Mouse (Mus musculus): Measurements from ENCODE around the gene Fgfr2. TPM values are rescaled to one million over a fixed set of nuclear protein-coding genes. Genes with fewer than 3 reads are reported as not detected.

Fgfr2 gene
- polyA plus RNA-seq, 1 experiment from 2014 or later, result 92.0 TPM

GRCm38 (mm10) chr7:130472683-130473082, 2650.5 kb downstream of the Fgfr2 start:
- no peak overlapping the region for H3K27ac ChIP-seq (ENCODE audit: low read depth, low read length)

GRCm38 (mm10) chr7:130471045-130471444, 2652.1 kb downstream of the Fgfr2 start:
- ATAC-seq (ENCODE audit: low FRiP score) (no peak), DNase-seq (ENCODE audit: low spot score, missing footprints) (peak; percentile 86)
- H3K27ac ChIP-seq (ENCODE audit: low read depth, low read length), result no peak overlapping the region
- no peak overlapping the region for H3K9ac ChIP-seq (ENCODE audit: low read length)
- WGBS, result 15% methylated on average over 6 of the region's 6 CpGs
- no peaks in the 10 kb centered on the region for H3K36me3 ChIP-seq (ENCODE audit: control insufficient read depth, insufficient read depth, low read length)
- peaks cover 40% of the 10 kb centered on the region for H3K4me1 ChIP-seq (ENCODE audit: control insufficient read depth, insufficient read depth, low read length)
- H3K4me3 ChIP-seq (ENCODE audit: low read depth, low read length), result no peak overlapping the region
- H3K9me3 ChIP-seq (ENCODE audit: control insufficient read depth, low read length), result no peaks in the 10 kb centered on the region
- H3K4me2 ChIP-seq, result no peak overlapping the region
- H3K27me3 ChIP-seq (ENCODE audit: control insufficient read depth, insufficient read depth, low read length), result no peaks in the 10 kb centered on the region

More at GRCm38 (mm10) chr7:130472683-130473082, 2650.5 kb downstream of the Fgfr2 start:
- H3K9ac ChIP-seq (ENCODE audit: low read length), result no peak overlapping the region
- no peak overlapping the region for H3K4me3 ChIP-seq (ENCODE audit: low read depth, low read length)
- DNase-seq (ENCODE audit: low spot score, missing footprints), result peak; percentile 93
- H3K27me3 ChIP-seq (ENCODE audit: control insufficient read depth, insufficient read depth, low read length), result no peaks in the 10 kb centered on the region
- H3K36me3 ChIP-seq (ENCODE audit: control insufficient read depth, insufficient read depth, low read length), result no peaks in the 10 kb centered on the region
- WGBS, result 17% methylated on average over 6 of the region's 6 CpGs
- no peaks in the 10 kb centered on the region for H3K9me3 ChIP-seq (ENCODE audit: control insufficient read depth, low read length)
- ATAC-seq (ENCODE audit: low FRiP score), result peak; percentile 88
- no peak overlapping the region for H3K4me2 ChIP-seq
- peaks cover 40% of the 10 kb centered on the region for H3K4me1 ChIP-seq (ENCODE audit: control insufficient read depth, insufficient read depth, low read length)

- H3K36me3 ChIP-seq (ENCODE audit: control insufficient read depth, insufficient read depth, low read length), result peaks cover 7% of the 10 kb centered on the region
- H3K4me1 ChIP-seq (ENCODE audit: control insufficient read depth, insufficient read depth, low read length), result peaks cover 2% of the 10 kb centered on the region; the same call in 1 of the 2 replicates
- 77% methylated on average over 4 of the region's 4 CpGs for WGBS
- DNase-seq (ENCODE audit: low spot score, missing footprints), result peak; percentile 73
- no peak overlapping the region for H3K27ac ChIP-seq (ENCODE audit: low read depth, low read length)
- H3K4me3 ChIP-seq (ENCODE audit: low read depth, low read length), result no peak overlapping the region
- ATAC-seq (ENCODE audit: low FRiP score), result no peak
- H3K4me2 ChIP-seq, result no peak overlapping the region
- no peak overlapping the region for H3K9ac ChIP-seq (ENCODE audit: low read length)
- H3K27me3 ChIP-seq (ENCODE audit: control insufficient read depth, insufficient read depth, low read length), result no peaks in the 10 kb centered on the region
- no peaks in the 10 kb centered on the region for H3K9me3 ChIP-seq (ENCODE audit: control insufficient read depth, low read length)
These were observed 2667.4 kb downstream of the Fgfr2 start for GRCm38 (mm10) chr7:130455587-130456246.

GRCm38 (mm10) chr7:130454226-130454625, 2668.9 kb downstream of the Fgfr2 start:
- whole genome bisulfite sequencing, result 93% methylated on average over 3 of the region's 3 CpGs
- ATAC-seq (ENCODE audit: low FRiP score) (no peak), DNase-seq (ENCODE audit: low spot score, missing footprints) (no peak)
- no peak overlapping the region for H3K4me2 ChIP-seq
- no peaks in the 10 kb centered on the region for H3K27me3 ChIP-seq (ENCODE audit: control insufficient read depth, insufficient read depth, low read length)
- H3K27ac ChIP-seq (ENCODE audit: low read depth, low read length), result no peak overlapping the region
- H3K36me3 ChIP-seq (ENCODE audit: control insufficient read depth, insufficient read depth, low read length), result peaks cover 7% of the 10 kb centered on the region
- H3K9me3 ChIP-seq (ENCODE audit: control insufficient read depth, low read length), result no peaks in the 10 kb centered on the region
- no peak overlapping the region for H3K9ac ChIP-seq (ENCODE audit: low read length)
- H3K4me3 ChIP-seq (ENCODE audit: low read depth, low read length), result no peak overlapping the region
- peaks cover 2% of the 10 kb centered on the region; the same call in 1 of the 2 replicates for H3K4me1 ChIP-seq (ENCODE audit: control insufficient read depth, insufficient read depth, low read length)

GRCm38 (mm10) chr7:130435776-130436175, 2687.4 kb downstream of the Fgfr2 start:
- no peak overlapping the region for H3K4me3 ChIP-seq (ENCODE audit: low read depth, low read length)
- no peak overlapping the region for H3K4me2 ChIP-seq
- ATAC-seq (ENCODE audit: low FRiP score) (no peak), DNase-seq (ENCODE audit: low spot score, missing footprints) (no peak)
- H3K9me3 ChIP-seq (ENCODE audit: control insufficient read depth, low read length), result no peaks in the 10 kb centered on the region
- no peaks in the 10 kb centered on the region for H3K36me3 ChIP-seq (ENCODE audit: control insufficient read depth, insufficient read depth, low read length)
- 91% methylated on average over 5 of the region's 5 CpGs for WGBS
- H3K9ac ChIP-seq (ENCODE audit: low read length), result no peak overlapping the region
- H3K27me3 ChIP-seq (ENCODE audit: control insufficient read depth, insufficient read depth, low read length), result no peaks in the 10 kb centered on the region
- no peaks in the 10 kb centered on the region for H3K4me1 ChIP-seq (ENCODE audit: control insufficient read depth, insufficient read depth, low read length)
- no peak overlapping the region for H3K27ac ChIP-seq (ENCODE audit: low read depth, low read length)

GRCm38 (mm10) chr7:130432141-130432540, 2691.0 kb downstream of the Fgfr2 start:
- WGBS, result 93% methylated on average over 2 of the region's 2 CpGs

GRCm38 (mm10) chr7:130426586-130426985, 2696.6 kb downstream of the Fgfr2 start:
- Histone ChIP-seq H3K4me1 (ENCODE audit: control insufficient read depth, insufficient read depth, low read length) (peaks cover 6% of the 10 kb centered on the region; the same call in 1 of the 2 replicates), H3K27ac (ENCODE audit: low read depth, low read length) (no peak overlapping the region), H3K36me3 (ENCODE audit: control insufficient read depth, insufficient read depth, low read length) (no peaks in the 10 kb centered on the region), H3K9ac (ENCODE audit: low read length) (no peak overlapping the region), H3K4me3 (ENCODE audit: low read depth, low read length) (no peak overlapping the region), H3K9me3 (ENCODE audit: control insufficient read depth, low read length) (no peaks in the 10 kb centered on the region), H3K27me3 (ENCODE audit: control insufficient read depth, insufficient read depth, low read length) (no peaks in the 10 kb centered on the region), H3K4me2 (no peak overlapping the region)
- ATAC-seq (ENCODE audit: low FRiP score) (no peak), DNase-seq (ENCODE audit: low spot score, missing footprints) (peak; percentile 83)
- WGBS, result 3% methylated on average over 5 of the region's 5 CpGs

More at GRCm38 (mm10) chr7:130432141-130432540, 2691.0 kb downstream of the Fgfr2 start:
- Histone ChIP-seq H3K9ac (ENCODE audit: low read length) (no peak overlapping the region), H3K4me3 (ENCODE audit: low read depth, low read length) (no peak overlapping the region), H3K27ac (ENCODE audit: low read depth, low read length) (no peak overlapping the region), H3K27me3 (ENCODE audit: control insufficient read depth, insufficient read depth, low read length) (no peaks in the 10 kb centered on the region), H3K36me3 (ENCODE audit: control insufficient read depth, insufficient read depth, low read length) (no peaks in the 10 kb centered on the region), H3K4me2 (no peak overlapping the region), H3K9me3 (ENCODE audit: control insufficient read depth, low read length) (no peaks in the 10 kb centered on the region), H3K4me1 (ENCODE audit: control insufficient read depth, insufficient read depth, low read length) (no peaks in the 10 kb centered on the region)
- ATAC-seq (ENCODE audit: low FRiP score) (no peak), DNase-seq (ENCODE audit: low spot score, missing footprints) (peak; percentile 49)

DNA sequence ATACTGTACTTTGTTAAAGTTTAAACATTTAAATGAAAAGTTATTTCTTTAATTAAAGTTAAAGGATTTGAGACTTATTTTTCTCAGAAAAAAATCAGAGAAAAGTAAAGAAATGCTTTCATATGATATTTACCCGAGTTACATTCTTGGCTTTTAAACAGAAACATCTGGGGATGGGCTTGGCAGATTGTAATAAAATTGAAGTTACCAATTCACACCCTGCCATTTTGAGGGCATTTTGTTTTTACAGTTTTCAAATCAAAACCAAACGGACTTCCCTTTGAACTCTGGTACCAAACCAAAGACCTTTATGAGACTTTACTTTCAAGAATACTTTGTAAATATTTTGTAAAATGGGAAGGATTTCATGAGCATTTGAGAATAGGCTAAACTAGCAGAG, 2697.2 kb downstream of the Fgfr2 start:
- no peaks in the 10 kb centered on the region for H3K27me3 ChIP-seq (ENCODE audit: control insufficient read depth, insufficient read depth, low read length)
- no peak overlapping the region for H3K4me2 ChIP-seq
- no peak overlapping the region for H3K9ac ChIP-seq (ENCODE audit: low read length)
- H3K27ac ChIP-seq (ENCODE audit: low read depth, low read length), result no peak overlapping the region
- H3K9me3 ChIP-seq (ENCODE audit: control insufficient read depth, low read length), result no peaks in the 10 kb centered on the region
- 75% methylated on average over 2 of the region's 2 CpGs for WGBS
- ATAC-seq (ENCODE audit: low FRiP score), result no peak
- no peak overlapping the region for H3K4me3 ChIP-seq (ENCODE audit: low read depth, low read length)
- no peaks in the 10 kb centered on the region for H3K36me3 ChIP-seq (ENCODE audit: control insufficient read depth, insufficient read depth, low read length)
- DNase-seq (ENCODE audit: low spot score, missing footprints), result no peak
- peaks cover 6% of the 10 kb centered on the region; the same call in 1 of the 2 replicates for H3K4me1 ChIP-seq (ENCODE audit: control insufficient read depth, insufficient read depth, low read length)

DNA sequence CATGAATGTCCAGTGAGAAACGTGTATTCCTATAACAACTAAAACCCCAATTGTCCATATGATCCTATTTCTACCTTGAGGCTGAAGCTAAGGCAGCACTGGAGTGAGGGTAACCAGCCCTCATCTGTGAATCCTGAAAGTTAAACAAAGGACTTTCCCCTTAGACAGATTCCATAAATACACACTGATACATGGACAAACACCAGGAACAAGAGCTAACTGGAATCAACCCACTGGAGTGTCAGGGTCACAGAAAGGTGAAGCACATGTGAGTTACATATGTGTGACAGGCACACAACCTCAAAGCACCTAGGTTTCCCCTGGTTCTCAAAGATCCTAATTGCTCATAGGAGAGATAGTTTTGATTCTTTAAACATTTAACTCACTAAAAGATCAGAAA, 2703.2 kb downstream of the Fgfr2 start:
- WGBS, result 59% methylated on average over 1 of the region's 1 CpGs
- ATAC-seq (ENCODE audit: low FRiP score), result no peak

More for the DNA sequence above, 2703.2 kb downstream of the Fgfr2 start:
- no peaks in the 10 kb centered on the region for H3K36me3 ChIP-seq (ENCODE audit: control insufficient read depth, insufficient read depth, low read length)
- no peak for DNase-seq (ENCODE audit: low spot score, missing footprints)
- H3K4me3 ChIP-seq (ENCODE audit: low read depth, low read length), result no peak overlapping the region
- H3K27me3 ChIP-seq (ENCODE audit: control insufficient read depth, insufficient read depth, low read length), result no peaks in the 10 kb centered on the region
- no peak overlapping the region for H3K4me2 ChIP-seq
- no peaks in the 10 kb centered on the region for H3K4me1 ChIP-seq (ENCODE audit: control insufficient read depth, insufficient read depth, low read length)
- no peak overlapping the region; the same call in 1 of the 2 replicates for H3K27ac ChIP-seq (ENCODE audit: low read depth, low read length)
- H3K9ac ChIP-seq (ENCODE audit: low read length), result no peak overlapping the region
- no peaks in the 10 kb centered on the region for H3K9me3 ChIP-seq (ENCODE audit: control insufficient read depth, low read length)
